Mouse (Mus musculus) olfactory bulb, adult 2 months (tissue): ENCODE data around the gene Rdh16.

Source experiments
- CTCF ChIP-seq: fragments of 200-500 bp; IDR thresholded peaks from 2 replicates; pipeline ENCODE4 v1.5.1; 2012; ENCODE audit warnings: low read depth, mild to moderate bottlenecking, low read length, moderate library complexity; ENCODE audit not compliant: insufficient read depth
- POLR2A ChIP-seq: fragments of 200-500 bp; IDR thresholded peaks from 2 replicates; pipeline ENCODE4 v1.6.1; 2012; ENCODE audit warnings: mild to moderate bottlenecking, low read depth, low read length, moderate library complexity; ENCODE audit not compliant: insufficient read depth

GRCm38 (mm10) chr10:127804416-127804815, 3.5 kb downstream of the Rdh16 start:
- TF ChIP-seq CTCF (no peak), POLR2A (no peak)
